Mouse (Mus musculus): Measurements from ENCODE around the gene Sort1. TPM values are rescaled to one million over a fixed set of nuclear protein-coding genes. Genes with fewer than 3 reads are reported as not detected.

The Sort1 gene
- polyA plus RNA-seq, 1 experiment from 2014 or later: 4.6 TPM

DNA sequence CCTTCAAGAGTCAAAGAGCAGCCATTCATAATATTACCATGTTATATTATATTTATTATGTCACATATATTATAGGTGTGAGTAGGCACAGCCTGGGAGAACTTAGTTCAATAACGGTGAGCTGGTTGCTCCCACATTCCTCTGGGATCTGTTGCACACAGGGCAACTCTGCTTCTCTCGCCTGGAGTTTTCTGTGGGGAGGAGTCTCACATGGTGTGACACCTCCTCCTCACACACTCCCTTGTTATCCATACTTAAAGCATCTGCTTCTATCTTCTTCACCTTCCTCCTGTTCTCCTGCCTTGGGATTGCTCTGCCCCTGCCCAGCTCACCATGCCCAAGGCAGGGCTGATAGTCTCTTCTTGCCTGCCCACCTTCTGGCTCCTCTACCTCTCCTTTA lies 57.2 kb downstream of the Sort1 start:
- Histone ChIP-seq H3K27me3 (replicated peaks; ENCODE audit: control insufficient read depth, insufficient read depth, low read length) (no peaks in the 10 kb centered on the region), H3K9ac (ENCODE audit: low read depth, low read length) (no peak overlapping the region), H3K4me3 (ENCODE audit: low read depth, low read length) (no peak overlapping the region), H3K36me3 (ENCODE audit: control insufficient read depth, insufficient read depth) (peaks cover 48% of the 10 kb centered on the region), H3K9me3 (ENCODE audit: control insufficient read depth) (no peaks in the 10 kb centered on the region), H3K27ac (ENCODE audit: low read depth, low read length) (no peak overlapping the region), H3K4me2 (replicated peaks; ENCODE audit: low read depth) (no peak overlapping the region), H3K4me1 (replicated peaks; ENCODE audit: control insufficient read depth, insufficient read depth, low read length) (no peaks in the 10 kb centered on the region)
- 80% methylated on average over 2 of the region's 2 CpGs for WGBS
- TF ChIP-seq CTCF (IDR thresholded peaks at IDR 0.05; ENCODE audit: low read depth): no peak
- ATAC-seq: no peak

DNA sequence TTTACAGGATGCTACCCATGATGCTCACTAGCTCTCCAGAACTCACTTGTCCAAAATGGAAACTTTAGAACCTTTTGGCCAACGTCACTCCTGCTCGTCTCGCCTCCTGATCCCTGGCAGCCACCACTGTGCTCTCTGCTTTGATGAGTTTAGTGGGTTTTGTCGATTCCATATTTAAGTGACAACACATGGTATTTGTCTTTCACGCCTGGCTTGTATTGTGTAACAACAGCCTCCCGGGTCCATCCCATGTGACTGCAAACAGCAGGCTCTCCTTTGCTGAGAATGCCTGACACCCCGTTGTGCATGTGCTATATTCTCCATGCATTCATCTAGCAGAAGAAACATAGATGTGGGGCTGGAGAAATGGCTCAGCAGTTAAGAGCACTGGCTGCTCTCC lies 58.3 kb downstream of the Sort1 start:
- Histone ChIP-seq H3K9ac (ENCODE audit: low read depth, low read length) (no peak overlapping the region), H3K36me3 (ENCODE audit: control insufficient read depth, insufficient read depth) (peaks cover 48% of the 10 kb centered on the region), H3K4me2 (replicated peaks; ENCODE audit: low read depth) (no peak overlapping the region), H3K27ac (ENCODE audit: low read depth, low read length) (no peak overlapping the region), H3K27me3 (replicated peaks; ENCODE audit: control insufficient read depth, insufficient read depth, low read length) (no peaks in the 10 kb centered on the region), H3K4me1 (replicated peaks; ENCODE audit: control insufficient read depth, insufficient read depth, low read length) (no peaks in the 10 kb centered on the region), H3K4me3 (ENCODE audit: low read depth, low read length) (no peak overlapping the region), H3K9me3 (ENCODE audit: control insufficient read depth) (no peaks in the 10 kb centered on the region)
- 82% methylated on average over 7 of the region's 7 CpGs for WGBS
- no peak for ATAC-seq
- TF ChIP-seq CTCF (IDR thresholded peaks at IDR 0.05; ENCODE audit: low read depth): no peak

DNA sequence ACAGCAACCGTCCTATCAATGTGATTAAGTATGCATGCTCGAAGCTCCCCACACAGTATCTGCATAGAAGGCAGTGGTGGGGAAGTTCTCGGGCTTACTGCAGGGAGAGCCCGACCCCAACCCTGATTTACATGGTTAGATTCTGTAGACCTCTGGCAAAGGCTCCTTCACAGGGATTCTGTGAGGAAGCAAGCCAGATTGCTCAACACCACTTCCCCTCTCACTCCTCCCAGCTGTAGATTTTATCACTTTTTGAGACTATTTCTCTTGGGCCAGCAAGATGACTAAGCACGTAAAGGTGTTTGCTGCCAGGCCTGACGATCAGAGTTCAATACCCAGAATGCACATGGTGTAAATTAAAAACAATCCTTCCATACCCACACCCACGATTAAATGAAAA lies 62.0 kb downstream of the Sort1 start:
- peaks cover 45% of the 10 kb centered on the region for H3K36me3 ChIP-seq (ENCODE audit: control insufficient read depth, insufficient read depth)
- no peaks in the 10 kb centered on the region for H3K4me1 ChIP-seq (replicated peaks; ENCODE audit: control insufficient read depth, insufficient read depth, low read length)
- no peak overlapping the region for H3K4me2 ChIP-seq (replicated peaks; ENCODE audit: low read depth)
- H3K9me3 ChIP-seq (ENCODE audit: control insufficient read depth): no peaks in the 10 kb centered on the region
- 68% methylated on average over 7 of the region's 7 CpGs for WGBS
- H3K27me3 ChIP-seq (replicated peaks; ENCODE audit: control insufficient read depth, insufficient read depth, low read length): no peaks in the 10 kb centered on the region
- TF ChIP-seq CTCF (IDR thresholded peaks at IDR 0.05; ENCODE audit: low read depth): no peak
- ATAC-seq: no peak
- no peak overlapping the region for H3K9ac ChIP-seq (ENCODE audit: low read depth, low read length)
- H3K4me3 ChIP-seq (ENCODE audit: low read depth, low read length): no peak overlapping the region
- H3K27ac ChIP-seq (ENCODE audit: low read depth, low read length): no peak overlapping the region

DNA sequence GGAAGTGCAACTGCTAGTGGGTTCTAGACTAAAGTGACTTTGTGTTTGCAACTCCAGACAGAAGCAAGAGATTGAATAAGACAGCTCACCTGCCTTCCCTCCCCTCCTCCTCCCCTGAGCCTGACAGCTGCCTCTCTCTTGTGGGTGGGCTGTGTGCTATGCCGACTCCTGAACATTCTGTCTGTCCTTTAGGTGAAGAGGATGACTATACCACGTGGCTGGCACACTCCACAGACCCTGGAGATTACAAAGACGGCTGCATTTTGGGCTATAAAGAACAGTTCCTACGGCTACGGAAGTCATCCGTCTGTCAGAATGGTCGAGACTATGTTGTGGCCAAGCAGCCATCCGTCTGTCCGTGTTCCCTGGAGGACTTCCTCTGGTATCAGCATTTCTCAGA lies 64.5 kb downstream of the Sort1 start:
- H3K9me3 ChIP-seq (ENCODE audit: control insufficient read depth): no peaks in the 10 kb centered on the region
- peaks cover 43% of the 10 kb centered on the region for H3K36me3 ChIP-seq (ENCODE audit: control insufficient read depth, insufficient read depth)
- TF ChIP-seq CTCF (IDR thresholded peaks at IDR 0.05; ENCODE audit: low read depth): no peak
- no peak overlapping the region for H3K9ac ChIP-seq (ENCODE audit: low read depth, low read length)
- no peak overlapping the region for H3K27ac ChIP-seq (ENCODE audit: low read depth, low read length)
- ATAC-seq: no peak
- no peak overlapping the region for H3K4me3 ChIP-seq (ENCODE audit: low read depth, low read length)
- H3K27me3 ChIP-seq (replicated peaks; ENCODE audit: control insufficient read depth, insufficient read depth, low read length): no peaks in the 10 kb centered on the region
- H3K4me1 ChIP-seq (replicated peaks; ENCODE audit: control insufficient read depth, insufficient read depth, low read length): no peaks in the 10 kb centered on the region
- H3K4me2 ChIP-seq (replicated peaks; ENCODE audit: low read depth): no peak overlapping the region
- WGBS: 82% methylated on average over 9 of the region's 9 CpGs

DNA sequence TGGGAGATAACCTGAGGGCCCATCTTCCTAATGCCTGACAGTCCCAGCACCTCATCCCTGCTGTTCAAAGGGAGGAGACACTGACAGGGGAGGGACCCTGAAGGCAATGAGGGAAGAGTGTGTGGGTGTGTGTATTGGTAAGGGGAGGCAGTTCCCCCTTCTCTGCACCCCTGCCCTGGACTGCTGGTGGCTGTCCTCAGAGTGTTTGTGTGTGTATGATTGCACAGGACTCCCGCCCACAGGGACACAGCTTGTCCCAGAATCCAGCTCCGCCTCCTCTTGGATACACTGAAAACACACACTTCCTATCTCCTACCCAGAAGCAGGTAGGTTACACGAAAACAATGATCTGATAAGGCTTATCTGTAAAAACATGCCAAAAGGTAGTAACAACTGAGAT lies 71.4 kb downstream of the Sort1 start:
- H3K36me3 ChIP-seq (ENCODE audit: control insufficient read depth, insufficient read depth): peaks cover 51% of the 10 kb centered on the region

DNA sequence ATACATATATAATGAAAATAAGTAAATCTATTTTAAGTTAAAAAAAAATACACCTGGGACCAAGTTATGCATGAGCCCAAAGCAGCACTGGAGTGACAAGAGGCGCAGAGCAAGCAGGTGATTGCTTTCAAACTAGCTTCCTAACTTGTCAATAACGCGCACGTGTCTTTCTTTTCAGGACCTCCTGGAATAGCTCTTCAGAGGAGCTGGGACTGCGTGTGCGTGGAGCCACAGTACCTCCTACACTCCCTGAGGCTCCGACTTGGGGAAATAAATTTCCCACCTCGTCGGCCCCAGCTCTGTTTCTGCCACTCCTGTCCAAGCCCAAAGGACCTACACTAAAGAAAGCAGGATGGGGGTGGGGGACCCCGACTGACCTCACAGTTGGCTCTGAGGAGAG lies 73.2 kb downstream of the Sort1 start:
- ATAC-seq: no peak
- 84% methylated on average over 10 of the region's 10 CpGs for WGBS
- Histone ChIP-seq H3K27ac (ENCODE audit: low read depth, low read length) (no peak overlapping the region), H3K9ac (ENCODE audit: low read depth, low read length) (no peak overlapping the region), H3K36me3 (ENCODE audit: control insufficient read depth, insufficient read depth) (peaks cover 35% of the 10 kb centered on the region), H3K4me3 (ENCODE audit: low read depth, low read length) (no peak overlapping the region), H3K9me3 (ENCODE audit: control insufficient read depth) (no peaks in the 10 kb centered on the region), H3K4me1 (replicated peaks; ENCODE audit: control insufficient read depth, insufficient read depth, low read length) (0 out of 2 replicates have a peak, but pooled peaks cover 2% of the 10 kb centered on the region), H3K4me2 (replicated peaks; ENCODE audit: low read depth) (no peak overlapping the region), H3K27me3 (replicated peaks; ENCODE audit: control insufficient read depth, insufficient read depth, low read length) (no peaks in the 10 kb centered on the region)
- TF ChIP-seq CTCF (IDR thresholded peaks at IDR 0.05; ENCODE audit: low read depth): no peak

More for the DNA sequence above, 71.4 kb downstream of the Sort1 start:
- WGBS: 82% methylated on average over 3 of the region's 3 CpGs
- Histone ChIP-seq H3K4me3 (ENCODE audit: low read depth, low read length) (no peak overlapping the region), H3K27me3 (replicated peaks; ENCODE audit: control insufficient read depth, insufficient read depth, low read length) (no peaks in the 10 kb centered on the region), H3K4me2 (replicated peaks; ENCODE audit: low read depth) (no peak overlapping the region), H3K9me3 (ENCODE audit: control insufficient read depth) (no peaks in the 10 kb centered on the region), H3K4me1 (replicated peaks; ENCODE audit: control insufficient read depth, insufficient read depth, low read length) (no peaks in the 10 kb centered on the region), H3K9ac (ENCODE audit: low read depth, low read length) (no peak overlapping the region), H3K27ac (ENCODE audit: low read depth, low read length) (no peak overlapping the region)
- TF ChIP-seq CTCF (IDR thresholded peaks at IDR 0.05; ENCODE audit: low read depth): no peak
- no peak for ATAC-seq

DNA sequence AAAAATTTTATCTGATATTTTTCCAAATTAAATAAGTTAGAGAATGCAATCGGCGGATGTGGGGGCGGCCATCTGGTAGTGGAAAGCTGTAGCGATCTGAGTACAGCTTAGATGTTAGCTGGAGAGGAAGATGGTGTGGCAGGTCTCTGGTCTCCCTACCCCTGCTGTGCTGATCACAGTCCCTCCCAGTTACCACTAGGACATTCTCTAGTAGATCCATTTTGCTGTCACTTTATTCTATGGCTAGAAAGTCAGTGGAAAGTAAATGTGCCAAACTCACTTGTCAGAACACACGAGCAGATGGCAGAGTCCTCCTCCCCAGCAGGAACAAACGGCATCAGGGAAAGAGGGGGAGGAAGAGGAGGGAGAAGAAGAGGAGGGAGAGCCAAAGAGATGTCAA lies 74.6 kb downstream of the Sort1 start:
- Histone ChIP-seq H3K9me3 (ENCODE audit: control insufficient read depth) (no peaks in the 10 kb centered on the region), H3K27ac (ENCODE audit: low read depth, low read length) (no peak overlapping the region), H3K4me3 (ENCODE audit: low read depth, low read length) (no peak overlapping the region), H3K4me1 (replicated peaks; ENCODE audit: control insufficient read depth, insufficient read depth, low read length) (0 out of 2 replicates have a peak, but pooled peaks cover 2% of the 10 kb centered on the region), H3K4me2 (replicated peaks; ENCODE audit: low read depth) (no peak overlapping the region), H3K36me3 (ENCODE audit: control insufficient read depth, insufficient read depth) (peaks cover 31% of the 10 kb centered on the region), H3K9ac (ENCODE audit: low read depth, low read length) (no peak overlapping the region), H3K27me3 (replicated peaks; ENCODE audit: control insufficient read depth, insufficient read depth, low read length) (no peaks in the 10 kb centered on the region)
- no peak for ATAC-seq
- 75% methylated on average over 6 of the region's 6 CpGs for whole genome bisulfite sequencing
- TF ChIP-seq CTCF (IDR thresholded peaks at IDR 0.05; ENCODE audit: low read depth): no peak

Data from intestine, postnatal 0 days (tissue).